Mouse (Mus musculus) embryo, embryonic 10.5 days (tissue): Measurements from ENCODE around the gene Nr4a3.

Source experiments
- DNase-seq: peaks from one replicate; pipeline ENCODE4 v3.0.0-alpha.2; 2015; ENCODE audit warnings: low spot score

Gene Nr4a3

DNA sequence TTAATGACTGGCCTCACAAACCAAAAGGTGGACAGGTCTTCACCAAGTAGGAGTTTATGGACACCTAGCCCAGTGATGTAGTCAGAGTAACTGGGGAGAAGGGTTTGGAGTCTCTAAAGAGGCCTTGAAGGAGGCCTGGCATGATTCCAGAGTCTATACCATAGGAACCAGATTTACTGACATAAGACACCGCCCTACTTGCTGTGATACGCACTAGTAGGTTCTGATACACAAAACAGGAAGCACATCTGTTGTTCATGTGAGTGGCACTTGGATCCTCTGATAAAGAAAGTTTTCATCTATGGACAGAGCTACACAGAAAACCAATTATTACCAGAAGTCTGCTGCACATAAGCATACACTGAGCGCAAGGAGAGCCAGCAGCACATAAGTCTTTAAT is 65.4 kb downstream of the Nr4a3 start:
- DNase-seq = no peak

DNA sequence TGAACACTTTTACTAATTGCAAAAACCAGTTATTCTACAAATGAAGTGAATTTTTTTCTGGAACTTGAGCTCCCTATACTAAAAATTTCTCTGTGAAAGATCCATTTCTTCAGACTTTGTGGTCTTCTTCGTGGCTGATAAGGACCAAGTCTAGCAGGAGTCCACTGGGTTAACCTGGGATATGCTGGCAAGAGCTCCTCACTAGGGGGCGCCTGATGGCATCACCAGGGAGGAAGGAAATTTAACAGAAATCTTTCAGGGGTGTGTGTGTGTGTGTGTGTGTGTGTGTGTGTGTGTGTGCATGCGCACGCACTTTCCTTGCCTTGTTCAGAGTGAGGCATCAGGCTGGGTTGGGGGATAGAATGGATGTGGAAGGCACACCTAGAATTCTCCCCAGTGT is 71.2 kb downstream of the Nr4a3 start:
- peak; percentile 10 for DNase-seq

DNA sequence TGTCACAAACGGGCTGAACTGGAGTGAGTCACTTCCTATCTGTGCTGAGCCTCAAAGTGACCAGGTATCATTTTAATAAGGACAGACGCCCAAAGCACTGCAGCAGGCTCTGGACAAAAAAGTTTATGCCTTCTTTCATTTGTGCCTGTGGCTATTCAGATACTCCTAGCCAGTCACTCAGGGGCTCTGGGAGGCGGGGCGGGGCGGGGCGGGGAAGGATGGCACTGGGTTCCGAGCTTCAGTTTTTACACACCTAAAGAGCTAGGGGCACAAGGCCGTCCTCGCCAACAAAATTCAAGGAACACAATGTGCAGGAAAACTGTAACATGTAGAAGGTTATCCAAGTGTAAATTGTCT is 79.4 kb downstream of the Nr4a3 start:
- no peak for DNase-seq

DNA sequence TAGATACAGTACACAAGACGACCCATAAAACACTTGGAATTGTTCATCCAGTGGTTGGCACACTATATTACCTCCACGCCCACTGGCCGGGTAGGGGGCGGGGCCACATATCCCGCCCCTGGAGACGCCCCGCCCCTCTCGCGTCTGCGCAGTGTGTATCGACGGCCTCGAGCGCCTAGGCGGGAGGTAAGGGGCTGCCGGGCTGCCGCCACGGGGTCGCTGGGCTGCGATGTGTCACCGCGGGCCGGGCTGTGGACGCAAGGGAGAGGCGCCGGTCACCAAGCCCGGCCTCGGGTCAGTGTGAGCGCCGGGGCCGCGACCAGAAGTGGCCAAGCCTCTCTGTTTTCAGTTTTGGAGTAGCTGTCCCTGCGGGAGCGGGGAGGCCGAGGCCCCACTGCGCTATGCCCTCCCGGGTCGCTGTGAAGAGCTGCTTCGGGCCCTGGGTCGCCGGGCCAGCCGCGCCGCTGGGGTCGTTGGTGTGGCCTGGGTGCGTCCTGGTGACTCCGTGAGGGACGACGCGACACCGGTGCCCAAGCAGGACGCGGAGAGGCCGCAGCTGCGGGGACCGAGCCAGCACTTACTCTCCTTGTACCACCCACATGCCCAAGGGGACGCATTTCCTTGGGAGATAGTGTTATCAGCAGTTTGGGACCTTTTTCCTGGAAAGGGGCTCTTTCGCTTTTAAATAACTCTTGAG is 80.0 kb downstream of the Nr4a3 start, which contains the start of gene Stx17:
TSS of gene Stx17 (plus strand) at position 143 of the 697 bp plus-strand sequence.
- peak; percentile 95 for DNase-seq

DNA sequence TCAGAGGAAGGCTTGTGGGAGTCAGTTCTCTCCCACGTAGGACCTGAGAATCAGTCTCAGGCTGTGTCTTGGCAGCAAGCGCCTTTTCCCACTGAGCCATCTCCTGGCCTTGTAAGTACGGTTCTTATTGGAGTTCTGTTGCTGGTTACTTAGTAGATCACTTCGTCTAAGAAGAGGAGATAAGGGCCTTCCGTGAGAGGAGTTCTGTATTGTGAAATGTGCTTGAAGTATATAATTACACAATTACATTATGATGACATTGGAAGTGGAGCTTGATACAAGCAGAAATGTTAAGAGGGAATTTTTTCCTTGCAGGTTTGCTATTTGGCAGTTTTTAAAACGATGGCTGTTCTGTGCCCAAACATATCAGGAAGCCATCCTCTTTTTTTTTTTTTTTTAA is 85.4 kb downstream of the Nr4a3 start:
- no peak for DNase-seq

DNA sequence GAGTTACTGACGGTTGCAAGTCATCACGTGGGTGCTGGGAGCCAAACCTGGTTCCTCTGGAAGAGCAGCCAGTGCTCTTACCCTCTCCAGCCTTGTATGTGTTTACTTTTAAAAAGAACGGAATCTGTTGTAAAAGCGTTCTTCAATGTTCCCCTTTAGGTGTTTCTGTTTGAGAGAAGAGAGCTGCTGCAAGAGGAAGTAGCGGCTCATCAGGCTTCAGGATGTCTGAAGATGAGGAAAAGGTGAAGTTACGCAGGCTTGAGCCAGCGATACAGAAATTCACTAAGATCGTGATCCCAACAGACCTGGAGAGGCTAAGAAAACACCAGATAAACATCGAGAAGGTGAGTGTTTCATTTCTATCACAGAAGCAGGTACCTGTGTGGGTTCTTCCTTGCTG is 86.7 kb downstream of the Nr4a3 start:
- no peak for DNase-seq

DNA sequence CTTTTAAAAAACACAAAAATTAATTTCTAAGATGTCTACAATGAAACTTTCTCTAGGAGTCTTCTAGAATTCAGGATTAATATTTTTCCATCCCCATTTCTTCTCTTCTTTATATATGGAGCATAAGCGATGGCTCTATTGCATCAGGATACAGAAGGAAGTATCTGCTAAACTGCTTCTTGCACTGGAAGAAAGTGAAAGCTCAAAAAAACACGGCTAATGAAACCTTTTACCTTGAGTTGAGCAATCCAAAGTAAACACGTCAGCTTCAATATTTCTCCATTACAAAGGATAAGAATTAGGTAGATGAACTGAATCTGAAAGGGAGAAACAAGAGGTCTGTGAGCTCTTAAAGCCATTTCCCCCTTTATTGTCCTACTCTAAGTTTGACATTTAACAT is 87.8 kb downstream of the Nr4a3 start:
- no peak for DNase-seq
